Mouse (Mus musculus): ENCODE results near the gene Cd164.

Cd164 gene

GRCm38 (mm10) chr10:41518981-41519618 lies at the start of gene Cd164:
Gene Cd164, plus strand, starts transcription at chr10:41519414.
- CTCF ChIA-PET, result interaction anchor here (0.5 to 1.4 kb wide), 5 partner anchors 41 to 962 kb away, joined by 3 to 11 read pairs (median 5); no protein-coding TSS in a partner anchor

DNA sequence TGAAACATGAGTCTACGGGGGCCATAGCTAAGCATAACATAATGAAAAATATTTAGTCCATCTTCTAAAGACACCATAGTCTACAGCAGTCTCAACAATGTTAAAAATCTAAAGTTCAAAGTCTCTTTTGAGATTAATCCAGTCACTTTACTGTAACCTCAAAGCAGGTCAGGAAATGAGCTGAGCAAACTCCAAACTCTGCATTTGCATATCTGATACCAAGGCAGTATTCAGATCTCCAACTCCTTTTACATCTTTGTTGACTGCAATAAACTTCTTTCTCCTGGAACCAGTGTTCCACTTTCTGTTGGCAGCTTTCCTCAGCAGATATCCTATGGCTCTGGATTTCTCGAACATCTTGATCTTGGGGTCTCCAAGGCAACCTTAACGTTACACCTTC lies 48.5 kb upstream of the Cd164 start:
- CTCF ChIA-PET, result no interaction called here

- CTCF ChIA-PET, result no interaction called here
Measured at GRCm38 (mm10) chr10:41472534-41472933, 46.7 kb upstream of the Cd164 start.

DNA sequence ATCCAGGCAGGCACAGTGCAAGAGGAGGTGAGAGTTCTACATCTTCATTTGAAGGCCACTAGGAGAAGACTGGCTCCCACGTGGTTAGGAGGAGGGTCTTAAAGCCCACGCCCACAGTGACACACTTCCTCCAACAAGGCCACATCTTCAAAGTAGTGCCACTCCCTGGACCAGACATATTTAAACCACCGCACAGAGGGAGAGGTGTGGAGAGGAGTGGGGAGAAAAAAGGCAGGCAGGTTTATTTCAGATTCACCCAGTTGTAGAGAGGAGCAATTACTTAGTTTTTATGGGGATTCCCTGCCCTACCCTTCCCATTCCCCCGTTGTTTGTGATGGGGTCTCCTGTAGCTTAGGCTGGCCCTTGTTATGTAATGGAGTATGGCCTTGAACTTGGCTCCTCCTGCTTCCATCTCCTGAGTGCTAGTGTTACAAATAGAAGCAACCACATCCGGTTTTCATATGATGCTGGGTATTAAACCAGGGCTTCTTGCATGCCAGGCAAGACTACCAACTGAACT lies 46.2 kb upstream of the Cd164 start:
- CTCF ChIA-PET, result no interaction called here

- CTCF ChIA-PET, result interaction anchor here (0.5 to 1.1 kb wide), 5 partner anchors 23 to 745 kb away, joined by 3 to 17 read pairs (median 5); no protein-coding TSS in a partner anchor
Measured at GRCm38 (mm10) chr10:41473782-41474468, 45.3 kb upstream of the Cd164 start.

- CTCF ChIA-PET, result interaction anchor here (1.1 kb wide), 1 partner anchor 24 kb away, joined by 3 read pairs; no protein-coding TSS in a partner anchor
Measured at GRCm38 (mm10) chr10:41474981-41475391, 44.2 kb upstream of the Cd164 start.

GRCm38 (mm10) chr10:41476171-41477017 lies 42.8 kb upstream of the Cd164 start, which contains the start of gene Mical1:
Gene Mical1, plus strand, starts transcription at chr10:41476314.
- CTCF ChIA-PET, result interaction anchor here (1.2 kb wide), 1 partner anchor 13 kb away, joined by 6 read pairs; the partner anchor contains the start of genes Ppil6 and Smpd2

- CTCF ChIA-PET, result interaction anchor here (1.2 kb wide), 1 partner anchor 13 kb away, joined by 6 read pairs; the partner anchor contains the start of genes Ppil6 and Smpd2
Measured at GRCm38 (mm10) chr10:41477018-41477277, 42.3 kb upstream of the Cd164 start.

DNA sequence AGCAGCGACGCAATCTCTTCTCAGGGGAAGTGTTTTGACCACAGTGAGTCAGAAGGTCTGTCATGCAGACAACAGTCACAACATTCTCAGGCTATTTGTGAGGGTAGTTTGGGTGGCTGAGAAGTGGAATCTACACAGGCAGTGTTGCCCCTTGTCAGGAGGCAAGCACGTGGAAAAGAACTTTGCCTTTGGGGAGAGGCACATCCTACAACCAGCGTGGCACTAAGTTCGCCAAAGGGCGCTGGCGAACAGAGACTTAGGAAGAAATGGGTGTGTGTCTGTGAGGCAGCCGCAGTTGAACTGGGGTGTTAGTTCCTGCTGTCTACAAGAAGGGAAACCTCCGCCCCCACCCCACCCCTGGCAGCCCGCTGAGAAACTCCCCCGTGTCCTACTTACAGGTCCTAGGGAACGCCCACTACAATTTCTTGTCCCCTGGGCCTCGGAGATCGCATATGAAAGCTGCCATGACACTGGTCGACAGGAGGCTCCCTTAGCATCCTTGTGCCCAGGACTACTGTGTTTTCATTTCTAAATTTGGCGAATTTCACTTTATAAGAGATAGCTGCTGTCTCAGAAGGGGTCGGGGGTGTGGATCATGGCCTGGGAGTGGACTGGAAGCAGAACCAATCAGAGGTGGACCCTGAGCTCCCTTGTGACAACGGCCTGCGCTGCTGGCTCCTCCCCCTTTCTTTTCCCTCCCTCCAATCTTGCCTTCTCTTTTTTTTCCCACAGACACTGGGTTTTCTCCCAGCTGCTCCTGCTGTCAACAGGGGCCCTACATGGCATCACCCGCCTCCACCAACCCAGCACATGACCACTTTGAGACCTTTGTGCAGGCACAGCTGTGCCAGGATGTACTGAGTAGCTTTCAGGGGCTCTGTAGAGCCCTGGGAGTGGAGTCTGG lies 41.7 kb upstream of the Cd164 start:
- CTCF ChIA-PET, result interaction anchor here (0.6 to 1.2 kb wide), 4 partner anchors 12 to 497 kb away, joined by 3 to 6 read pairs (median 4); partner anchors contain the start of genes Ppil6 and Smpd2

GRCm38 (mm10) chr10:41479961-41480360 lies 39.3 kb upstream of the Cd164 start:
- CTCF ChIA-PET, result interaction anchor here (0.6 kb wide), 1 partner anchor 223 kb away, joined by 3 read pairs; no protein-coding TSS in a partner anchor

GRCm38 (mm10) chr10:41480938-41481880 lies 38.0 kb upstream of the Cd164 start:
- CTCF ChIA-PET, result no interaction called here

GRCm38 (mm10) chr10:41482446-41482845 lies 36.8 kb upstream of the Cd164 start:
- CTCF ChIA-PET, result no interaction called here

- CTCF ChIA-PET, result interaction anchor here (0.6 kb wide), 1 partner anchor 16 kb away, joined by 4 read pairs; no protein-coding TSS in a partner anchor
Measured at GRCm38 (mm10) chr10:41485778-41486177, 33.4 kb upstream of the Cd164 start.

GRCm38 (mm10) chr10:41486506-41487170 lies 32.6 kb upstream of the Cd164 start:
- CTCF ChIA-PET, result interaction anchor here (0.6 kb wide), 1 partner anchor 15 kb away, joined by 4 read pairs; no protein-coding TSS in a partner anchor

DNA sequence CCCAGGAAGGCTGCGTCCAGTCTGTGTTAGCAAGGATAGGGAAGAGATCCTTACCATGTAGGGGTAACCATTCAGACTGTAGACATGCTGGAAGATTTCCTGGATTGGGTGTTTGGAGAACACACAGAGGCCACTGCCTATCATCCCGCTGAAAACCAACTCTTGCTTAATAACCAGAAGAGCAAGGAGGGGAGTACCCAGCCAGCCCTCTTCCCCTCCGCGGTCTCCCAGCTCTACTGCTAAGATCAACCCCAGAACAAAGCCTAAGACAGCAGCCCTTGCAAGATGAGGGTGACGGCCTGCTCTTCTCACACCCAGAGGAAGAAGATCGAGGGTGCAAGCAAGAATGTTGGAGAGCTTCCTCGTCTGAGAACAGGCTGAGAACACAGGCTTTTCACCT lies 30.3 kb upstream of the Cd164 start:
- CTCF ChIA-PET, result interaction anchor here (1.2 to 1.5 kb wide), 2 partner anchors 12 to 38 kb away, joined by 3 to 6 read pairs; partner anchors contain the start of gene Zbtb24

DNA sequence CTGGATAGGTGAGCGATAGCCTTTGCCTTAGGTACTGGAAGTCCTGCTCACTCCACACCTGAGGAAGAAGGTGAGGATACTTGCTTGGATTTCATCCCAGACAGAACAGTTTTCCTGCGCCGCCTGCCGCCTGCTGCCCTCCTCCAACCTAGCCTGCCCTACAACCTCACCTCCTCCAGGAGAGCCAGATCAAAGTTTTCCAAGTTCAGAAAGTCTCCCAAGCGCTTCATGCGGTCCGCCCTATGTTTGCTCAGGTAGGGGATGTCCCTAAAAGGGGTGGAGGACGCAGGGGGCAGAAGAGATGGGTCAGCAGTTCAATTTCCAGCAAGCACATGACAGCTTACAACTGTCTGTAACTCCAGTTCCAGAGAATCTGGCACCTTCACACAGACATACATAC lies 29.9 kb upstream of the Cd164 start:
- CTCF ChIA-PET, result interaction anchor here (1.2 to 1.5 kb wide), 2 partner anchors 12 to 39 kb away, joined by 3 to 6 read pairs; partner anchors contain the start of gene Zbtb24

DNA sequence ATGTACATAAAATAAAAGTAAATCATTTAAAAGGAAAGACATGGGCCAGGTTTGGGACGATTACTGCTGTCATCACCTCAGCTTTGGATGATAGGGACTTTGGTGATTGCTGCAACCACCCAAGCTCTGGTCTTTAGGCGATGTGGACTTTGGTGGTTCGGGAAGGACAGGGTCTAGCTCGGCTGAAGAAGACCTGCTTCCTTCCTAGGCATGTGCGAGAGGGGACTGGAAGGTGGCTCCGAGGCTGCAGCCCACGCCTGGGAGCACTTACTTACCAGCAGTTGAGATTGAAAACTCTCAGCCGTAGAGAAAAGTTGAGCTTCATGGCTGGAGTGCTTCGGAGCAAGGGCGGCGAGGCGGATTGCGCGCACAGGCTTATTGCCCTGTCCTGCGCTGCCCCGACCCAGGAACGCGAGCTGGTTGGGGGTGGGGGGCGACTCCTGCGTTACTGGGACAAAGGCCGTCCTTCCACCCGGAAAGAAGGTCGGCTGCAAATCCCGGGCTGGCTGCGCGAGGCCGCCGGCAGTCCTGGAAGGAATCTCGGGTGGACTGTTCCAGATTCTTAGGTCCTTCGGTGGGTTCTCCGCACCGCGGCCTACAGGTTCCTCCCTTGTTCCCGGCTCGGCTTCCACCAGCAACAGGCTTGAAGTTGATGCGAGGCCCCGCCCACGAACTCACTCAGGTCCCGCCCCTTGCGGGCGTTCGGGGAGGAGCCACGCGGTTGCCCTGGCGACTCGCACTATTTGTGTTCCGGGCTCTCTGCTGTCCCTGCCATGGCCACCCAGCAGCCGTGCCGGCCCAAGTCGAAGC lies 29.3 kb upstream of the Cd164 start, which contains the start of the genes Smpd2 and Ppil6:
Gene Smpd2, minus strand, starts transcription at position 662 of the 810 bp plus-strand sequence.
Gene Ppil6, plus strand, starts transcription at position 732 of the 810 bp plus-strand sequence.
- CTCF ChIA-PET, result interaction anchor here (1.5 kb wide), 1 partner anchor 13 kb away, joined by 6 read pairs; no protein-coding TSS in a partner anchor
